Mouse (Mus musculus) E14TG2a.4 (cell line): ENCODE data around the gene Pdgfa.

Experiments used
- CTCF ChIP-seq: conservative IDR thresholded peaks from 2 replicates; pipeline ENCODE4 v1.5.1; 2014; ENCODE audit warnings: low read length
- POU5F1 ChIP-seq: IDR thresholded peaks from 2 replicates; pipeline ENCODE4 v1.6.1; 2014; ENCODE audit warnings: low read length, borderline replicate concordance

DNA sequence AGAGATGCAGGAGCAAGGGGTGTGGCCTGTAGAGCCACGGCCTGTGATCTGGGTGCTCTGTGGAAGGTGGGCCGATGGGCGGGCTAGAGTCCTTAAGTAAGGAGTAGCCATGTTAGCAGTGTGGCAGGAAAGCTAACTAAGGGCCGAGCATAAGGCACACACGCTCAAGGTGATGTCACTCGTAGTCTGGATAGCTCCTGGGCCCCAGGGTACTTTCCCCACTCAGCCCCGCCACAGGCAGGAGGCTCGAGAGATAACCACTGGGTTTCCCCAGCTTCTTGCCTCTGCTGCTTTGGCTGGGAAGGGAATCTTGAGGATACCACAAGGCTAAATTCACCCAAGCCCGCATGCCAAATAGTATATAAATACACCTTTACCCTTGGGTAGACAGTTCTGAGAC lies 25.8 kb downstream of the Pdgfa start:
- TF ChIP-seq CTCF = no peak
- no peak for TF ChIP-seq POU5F1
